Mouse (Mus musculus) forebrain, postnatal 0 days (tissue): ENCODE results near the gene Dnm2. TPM values are rescaled to one million over a fixed set of nuclear protein-coding genes. Genes with fewer than 3 reads are reported as not detected.
A peak's percentile ranks its signal among the peaks of the same experiment; 100 is the strongest.

Experiments used
- ATAC-seq: fragments of 200-750 bp; cut with Nextera tagmentation; 2 replicates; pipeline ENCODE4 v1.8.0; 2017; ENCODE audit warnings: mild to moderate bottlenecking, moderate library complexity
- DNase-seq: peaks from one replicate; pipeline ENCODE4 v3.0.0-alpha.2; 2015
- H3K27ac ChIP-seq: fragments of 300-500 bp; sonication (generic); 2 replicates; pipeline ENCODE4 v1.5.1; 2014; ENCODE audit warnings: low read depth, mild to moderate bottlenecking, antibody characterized with exemption, low read length, moderate library complexity, mixed read lengths
- H3K27me3 ChIP-seq: fragments of 300-500 bp; sonication (generic); 2 replicates; pipeline ENCODE4 v1.6.1; 2014; ENCODE audit warnings: mild to moderate bottlenecking, low read length, mixed read lengths; ENCODE audit not compliant: insufficient read depth
- H3K36me3 ChIP-seq: fragments of 300-500 bp; sonication (generic); 2 replicates; pipeline ENCODE4 v1.6.1; 2014; ENCODE audit warnings: mild to moderate bottlenecking, moderate library complexity; ENCODE audit not compliant: insufficient read depth
- H3K4me1 ChIP-seq: fragments of 300-500 bp; sonication (generic); 2 replicates; pipeline ENCODE4 v1.6.1; 2014; ENCODE audit warnings: antibody characterized with exemption; ENCODE audit not compliant: insufficient read depth
- H3K4me2 ChIP-seq: fragments of 300-500 bp; sonication (generic); 2 replicates; pipeline ENCODE4 v1.6.1; 2014; ENCODE audit warnings: low read depth, mild to moderate bottlenecking, moderate library complexity
- H3K4me3 ChIP-seq: fragments of 300-500 bp; sonication (generic); 2 replicates; pipeline ENCODE4 v1.5.1; 2014; ENCODE audit warnings: low read depth, low read length, mixed read lengths
- H3K9ac ChIP-seq: fragments of 300-500 bp; sonication (generic); 2 replicates; pipeline ENCODE4 v1.6.1; 2014; ENCODE audit warnings: mild to moderate bottlenecking
- H3K9me3 ChIP-seq: fragments of 300-500 bp; sonication (generic); 2 replicates; pipeline ENCODE4 v1.6.1; 2016; ENCODE audit warnings: low read length
- CTCF ChIP-seq: sonication (generic); IDR thresholded peaks from 2 replicates; pipeline ENCODE4 v1.5.1; 2016; ENCODE audit warnings: antibody characterized with exemption, control low read depth, low read depth
- WGBS: fragments of 180-500 bp; shearing (Covaris S2); extraction: QIAGEN DNeasy Blood & Tissue Kit; methylation state at CpG from one replicate; pipeline ENCODE4 v1.1.7; 2014; 5-methylcytosine and 5-hydroxymethylcytosine counted together
- polyA plus RNA-seq: library from polyadenylated mRNA; unstranded; fragments of >200 nt; fragmentation: Nextera tagmentation; extraction: Ambion mirVana; gene quantifications from 2 replicates; pipeline ENCODE4 v1.2.1, GENCODE M21; 2015
- total RNA-seq: library from RNA; depleted of rRNA; stranded (reverse); fragments of >200 nt; gene quantifications from 2 replicates; pipeline ENCODE4 v1.2.3, GENCODE M21; 2014

Gene Dnm2
- total and polyA plus RNA-seq, 2 experiments from 2014 or later: 64.0 to 68.5 TPM

DNA sequence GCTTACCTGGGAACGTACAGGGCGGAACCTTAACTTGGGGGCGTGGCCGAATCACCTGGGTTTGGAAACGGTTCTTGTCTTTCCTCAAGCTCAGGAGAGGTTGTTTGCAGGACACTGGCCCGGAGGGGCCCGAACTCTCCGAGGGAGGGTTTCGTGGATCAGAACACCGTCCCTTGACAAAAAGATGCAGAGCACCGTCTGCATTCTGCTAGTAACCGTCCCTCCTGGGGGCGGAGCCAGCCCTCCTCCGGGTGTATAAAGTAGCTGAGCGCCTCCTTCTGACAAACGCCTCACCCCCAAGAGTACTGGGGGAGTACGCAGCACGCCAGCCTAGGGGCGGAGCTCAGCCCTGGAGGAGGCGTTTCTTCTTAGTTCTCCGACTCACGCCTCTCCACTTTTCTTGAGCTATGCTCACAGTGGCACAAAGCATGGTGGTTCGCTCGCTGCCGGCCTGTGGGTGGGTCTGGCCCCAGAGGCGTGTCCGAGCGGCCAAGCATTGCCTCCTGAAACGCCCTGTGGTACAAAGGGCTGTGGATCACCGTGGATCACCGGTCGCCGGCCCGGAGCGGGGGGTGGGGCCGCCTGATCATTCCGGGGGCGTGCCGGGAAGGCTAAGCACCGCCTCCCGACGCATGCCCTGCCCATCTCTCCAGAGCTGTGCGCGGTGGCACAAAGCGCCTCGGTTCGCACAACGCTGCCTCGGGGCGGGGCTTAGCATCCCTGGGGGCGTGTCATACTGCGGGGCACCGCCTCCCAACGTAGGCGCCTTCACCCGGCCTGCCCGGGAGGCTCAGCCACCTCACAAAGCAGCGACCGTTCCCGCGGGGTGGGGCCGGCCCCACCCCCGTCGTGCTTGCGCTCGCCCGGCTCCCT lies 121.4 kb downstream of the Dnm2 start:
- DNase-seq (peak; percentile 100), ATAC-seq (peak; percentile 94)
- peak overlapping the region; percentile 64 for H3K4me2 ChIP-seq
- peaks cover 10% of the 10 kb centered on the region for H3K4me1 ChIP-seq
- H3K27ac ChIP-seq: peak overlapping the region; percentile 97
- H3K9me3 ChIP-seq: no peaks in the 10 kb centered on the region
- H3K27me3 ChIP-seq: no peaks in the 10 kb centered on the region
- peak overlapping the region; percentile 93 for H3K9ac ChIP-seq
- peak overlapping the region; percentile 69 for H3K4me3 ChIP-seq
- WGBS: 4% methylated on average over 64 of the region's 67 CpGs
- peaks cover 3% of the 10 kb centered on the region for H3K36me3 ChIP-seq
- peak; percentile 66 for TF ChIP-seq CTCF

DNA sequence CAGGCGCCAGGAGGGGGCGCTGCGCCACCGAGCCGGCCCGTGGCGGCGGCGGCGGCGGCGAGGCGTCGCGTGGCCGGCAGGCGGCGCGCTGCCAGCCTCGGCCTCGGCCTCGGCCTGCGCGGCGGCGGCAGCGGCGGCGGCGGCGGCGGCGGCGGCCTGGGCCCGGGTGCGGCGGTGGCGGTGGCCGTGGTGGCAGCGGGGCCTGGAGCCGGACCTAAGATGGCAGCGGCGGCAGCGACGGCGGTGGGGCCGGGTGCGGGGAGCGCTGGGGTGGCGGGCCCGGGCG lies 122.0 kb downstream of the Dnm2 start, which contains the start of gene Carm1:
Gene Carm1, plus strand, starts transcription at position 106 of the 286 bp plus-strand sequence.
- Histone ChIP-seq H3K36me3 (peaks cover 3% of the 10 kb centered on the region), H3K9me3 (no peaks in the 10 kb centered on the region), H3K4me3 (peak within 1 kb of the TSS; percentile 69), H3K4me1 (peaks cover 10% of the 10 kb centered on the region), H3K9ac (peak within 1 kb of the TSS; percentile 93), H3K4me2 (peak within 1 kb of the TSS; percentile 65), H3K27ac (peak within 1 kb of the TSS; percentile 97), H3K27me3 (no peaks in the 10 kb centered on the region)
- TF ChIP-seq CTCF: no peak
- ATAC-seq (no peak), DNase-seq (no peak)
- WGBS: 18% methylated on average over 24 of the region's 52 CpGs

DNA sequence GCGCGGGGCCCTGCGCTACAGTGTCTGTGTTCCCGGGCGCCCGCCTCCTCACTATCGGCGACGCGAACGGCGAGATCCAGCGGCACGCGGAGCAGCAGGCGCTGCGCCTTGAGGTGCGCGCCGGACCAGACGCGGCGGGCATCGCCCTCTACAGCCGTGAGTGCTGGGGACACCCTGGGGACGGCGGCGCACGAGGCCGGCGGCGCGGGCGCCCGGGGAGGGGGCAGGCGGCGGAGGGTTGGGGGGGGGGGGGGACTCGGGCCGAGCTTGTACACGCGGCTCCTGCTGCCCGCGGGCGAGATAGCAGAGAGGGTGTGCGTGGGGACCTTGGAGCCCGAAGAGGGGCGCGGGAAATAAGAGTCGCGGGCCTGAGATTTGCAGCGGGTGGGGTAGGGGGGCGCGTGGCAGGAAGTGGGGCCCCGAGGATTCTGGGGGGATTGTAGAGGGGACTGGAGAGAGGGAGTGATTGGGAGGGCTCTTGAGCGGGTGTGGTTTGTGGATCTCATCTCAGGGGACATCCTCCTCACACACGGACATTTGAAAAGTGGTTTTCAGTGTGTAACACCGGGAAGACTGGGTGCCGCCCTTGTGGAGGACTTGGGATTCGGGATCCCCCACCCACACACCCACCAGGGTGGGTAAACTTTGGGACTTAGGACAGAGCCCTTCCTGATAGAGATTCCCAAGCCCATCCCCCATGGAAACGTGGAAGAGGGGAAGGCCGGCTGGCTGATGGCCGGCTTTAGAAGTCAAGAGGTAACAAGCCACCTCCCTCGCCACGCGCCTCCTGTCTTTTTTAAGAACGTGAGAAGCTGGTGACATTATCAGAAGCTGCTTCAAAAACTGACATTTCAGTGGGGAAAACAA lies 122.6 kb downstream of the Dnm2 start:
- H3K36me3 ChIP-seq: peaks cover 3% of the 10 kb centered on the region
- peak; percentile 33; the same call in 1 of the 2 replicates for TF ChIP-seq CTCF
- H3K9ac ChIP-seq: peak overlapping the region; percentile 93
- H3K4me2 ChIP-seq: peak overlapping the region; percentile 65
- peak overlapping the region; percentile 69 for H3K4me3 ChIP-seq
- no peaks in the 10 kb centered on the region for H3K27me3 ChIP-seq
- peak; percentile 59 for DNase-seq
- WGBS: under 1% methylated on average over 40 of the region's 66 CpGs
- H3K27ac ChIP-seq: peak overlapping the region; percentile 97
- H3K9me3 ChIP-seq: no peaks in the 10 kb centered on the region
- peaks cover 10% of the 10 kb centered on the region for H3K4me1 ChIP-seq
- ATAC-seq: peak; percentile 3; the same call in 1 of the 2 replicates

DNA sequence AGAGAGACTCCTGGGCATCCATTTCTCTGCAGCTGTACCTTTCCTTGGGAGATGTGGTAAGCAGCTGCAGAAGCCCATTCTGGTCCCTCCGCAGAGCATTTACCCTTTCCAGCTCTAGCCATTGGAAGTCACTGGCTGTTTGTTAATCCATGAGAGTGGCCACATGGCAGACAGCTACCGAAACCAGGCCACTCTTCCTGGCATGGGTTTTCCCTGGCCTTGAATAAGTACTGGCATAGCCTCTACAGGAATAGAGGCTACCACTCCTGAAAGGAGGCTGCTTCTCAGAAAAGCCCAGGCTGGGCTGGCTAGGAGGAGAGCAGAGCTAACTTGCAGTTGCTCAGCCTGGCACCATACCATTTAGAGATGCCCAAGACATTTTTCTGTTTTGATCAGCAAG lies 126.3 kb downstream of the Dnm2 start:
- no peak for ATAC-seq
- Histone ChIP-seq H3K4me1 (peaks cover 10% of the 10 kb centered on the region), H3K9ac (no peak overlapping the region), H3K4me3 (no peak overlapping the region), H3K4me2 (no peak overlapping the region), H3K27me3 (no peaks in the 10 kb centered on the region), H3K27ac (no peak overlapping the region), H3K36me3 (peaks cover 7% of the 10 kb centered on the region), H3K9me3 (no peaks in the 10 kb centered on the region)
- no peak for DNase-seq
- 91% methylated on average over 2 of the region's 2 CpGs for WGBS
- TF ChIP-seq CTCF: no peak

DNA sequence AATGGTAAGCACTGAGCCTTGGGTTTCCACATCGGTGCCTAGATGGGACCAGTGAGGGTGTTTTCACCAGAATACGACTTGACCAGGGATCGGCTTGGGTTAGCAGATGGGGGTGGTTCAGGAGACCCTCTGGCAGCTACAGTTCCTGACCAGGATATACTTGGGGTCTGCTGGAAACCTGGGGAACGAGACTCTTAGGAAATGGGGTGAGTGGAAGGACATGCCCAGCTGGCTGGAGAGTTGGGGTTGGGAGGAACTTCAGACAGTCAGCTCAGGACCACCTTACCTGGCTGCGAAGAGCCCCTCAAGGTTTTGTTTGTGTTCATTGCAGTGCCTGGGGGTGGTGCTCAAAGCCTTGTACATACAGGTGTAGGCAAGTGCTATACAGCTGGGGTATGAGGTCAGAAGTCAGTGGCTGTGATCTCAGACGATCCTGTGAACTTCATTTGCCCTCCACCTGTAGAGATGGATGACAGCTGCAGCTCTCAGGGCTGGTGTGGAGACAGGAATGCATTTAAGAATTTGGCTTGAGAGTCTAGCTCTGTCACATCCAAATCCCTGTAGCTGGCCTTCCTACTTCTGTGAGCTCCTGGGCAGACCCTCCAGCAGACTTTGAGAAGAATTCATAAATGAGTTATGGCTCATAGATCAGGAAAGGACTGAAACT lies 129.0 kb downstream of the Dnm2 start:
- no peak for TF ChIP-seq CTCF
- no peak overlapping the region for H3K4me2 ChIP-seq
- H3K36me3 ChIP-seq: peaks cover 7% of the 10 kb centered on the region
- H3K27me3 ChIP-seq: no peaks in the 10 kb centered on the region
- DNase-seq (no peak), ATAC-seq (no peak)
- no peak overlapping the region for H3K4me3 ChIP-seq
- WGBS: 90% methylated on average over 6 of the region's 6 CpGs
- H3K9ac ChIP-seq: no peak overlapping the region
- H3K27ac ChIP-seq: no peak overlapping the region
- H3K4me1 ChIP-seq: peaks cover 1% of the 10 kb centered on the region
- no peaks in the 10 kb centered on the region for H3K9me3 ChIP-seq

DNA sequence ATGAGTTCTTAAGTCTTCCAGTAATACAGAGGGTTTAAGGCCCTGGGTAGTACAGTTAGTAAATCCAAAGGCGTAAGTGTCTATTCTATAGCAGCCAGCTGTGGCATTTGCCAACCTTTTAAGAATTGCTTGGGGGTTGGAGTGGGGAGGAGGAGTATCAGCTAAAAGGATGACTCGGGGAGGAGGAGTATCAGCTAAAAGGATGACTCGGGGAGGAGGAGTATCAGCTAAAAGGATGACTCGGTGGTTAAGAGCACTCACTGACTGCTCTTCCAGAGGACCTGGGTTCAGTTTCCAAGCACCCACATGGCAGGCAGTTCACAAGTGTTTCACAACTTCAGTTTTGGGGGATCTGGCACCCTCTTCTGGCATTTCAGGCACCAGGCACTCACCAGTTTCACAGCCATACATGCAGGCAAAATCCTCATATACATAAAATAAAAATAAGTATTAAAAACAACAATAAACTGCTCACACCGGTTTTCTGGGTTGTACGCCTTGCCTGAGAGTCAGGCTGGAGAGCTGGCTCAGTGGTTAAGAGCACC lies 130.6 kb downstream of the Dnm2 start:
- no peak for TF ChIP-seq CTCF
- ATAC-seq (no peak), DNase-seq (no peak)
- Histone ChIP-seq H3K36me3 (peaks cover 7% of the 10 kb centered on the region), H3K4me3 (no peak overlapping the region), H3K27me3 (no peaks in the 10 kb centered on the region), H3K27ac (no peak overlapping the region), H3K4me1 (no peaks in the 10 kb centered on the region), H3K9ac (no peak overlapping the region), H3K9me3 (no peaks in the 10 kb centered on the region), H3K4me2 (no peak overlapping the region)
- 86% methylated on average over 6 of the region's 6 CpGs for WGBS
